Mouse (Mus musculus): Measurements from ENCODE around the gene Nhs.

DNA sequence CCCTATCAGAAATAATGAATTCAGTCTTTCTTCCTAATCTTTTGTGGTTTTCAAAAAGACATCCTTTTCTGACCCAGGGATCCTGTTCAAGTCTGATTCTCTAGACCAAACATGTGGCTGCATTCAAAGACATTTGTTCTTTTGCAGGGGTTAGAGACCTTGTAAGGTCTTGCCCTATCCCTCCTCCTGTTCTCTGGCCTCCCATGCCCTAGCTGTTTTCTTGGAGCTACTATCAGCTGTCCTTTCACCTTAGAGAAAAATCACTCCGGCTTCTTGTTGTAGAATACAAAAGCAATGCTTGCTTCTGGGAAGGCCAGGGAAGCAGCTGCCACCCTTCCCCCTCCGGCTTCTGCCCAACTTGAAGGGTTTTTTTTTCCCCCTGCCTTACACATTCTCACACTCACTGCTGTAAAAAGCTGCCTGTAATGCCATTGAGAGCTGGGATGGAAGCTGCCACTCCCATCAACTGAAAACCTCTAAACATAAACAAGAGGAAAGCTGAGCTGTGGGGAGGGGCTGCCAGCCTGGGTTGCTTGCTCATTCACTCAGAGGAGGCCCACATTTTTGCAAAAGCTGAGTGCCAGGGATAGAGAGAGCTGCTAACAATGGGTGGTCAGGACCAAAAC lies 162.2 kb downstream of the Nhs start:
- TF ChIP-seq CTCF (IDR thresholded peaks at IDR 0.05) = no peak
- TF ChIP-seq POLR2A (IDR thresholded peaks at IDR 0.05; ENCODE audit: insufficient read depth, low read depth, low read length) = no peak
- no peak for TF ChIP-seq EP300 (IDR thresholded peaks at IDR 0.05; ENCODE audit: insufficient read depth, low read depth, low read length)

All from heart, adult 2 months (tissue).